Mouse (Mus musculus) embryo, embryonic 10 days (tissue): ENCODE measurements at regions not wholly inside any gene's neighbourhood (a gene's known extent, or its start where the extent isn't known, plus 50 kb on each side); places are given as distances from the start of the nearest gene placed in this dataset.

ENCODE experiments used
- DNase-seq: peaks from one replicate; pipeline ENCODE4 v3.0.0-alpha.2; 2015; ENCODE audit warnings: low spot score

DNA sequence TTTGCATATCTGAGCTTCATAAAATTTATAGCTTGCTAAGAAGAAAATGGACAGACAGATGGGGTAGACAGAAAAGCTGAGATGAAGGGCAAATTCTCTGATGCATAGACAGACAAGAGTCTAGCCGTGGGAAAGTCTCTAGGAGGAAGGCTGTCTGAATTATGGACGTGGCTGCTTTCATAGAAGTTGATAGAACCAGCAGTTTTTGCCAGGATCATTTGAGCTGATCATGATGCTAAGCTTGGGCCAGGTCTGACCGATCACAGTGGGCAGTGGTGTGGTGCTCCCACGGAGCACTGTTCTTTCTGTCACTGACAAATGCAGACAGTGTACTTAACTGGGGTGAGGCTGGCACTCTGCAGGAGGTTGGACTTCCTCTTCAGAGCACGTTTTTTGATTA is 405.0 kb upstream of the Ubash3b start:
- no peak for DNase-seq

DNA sequence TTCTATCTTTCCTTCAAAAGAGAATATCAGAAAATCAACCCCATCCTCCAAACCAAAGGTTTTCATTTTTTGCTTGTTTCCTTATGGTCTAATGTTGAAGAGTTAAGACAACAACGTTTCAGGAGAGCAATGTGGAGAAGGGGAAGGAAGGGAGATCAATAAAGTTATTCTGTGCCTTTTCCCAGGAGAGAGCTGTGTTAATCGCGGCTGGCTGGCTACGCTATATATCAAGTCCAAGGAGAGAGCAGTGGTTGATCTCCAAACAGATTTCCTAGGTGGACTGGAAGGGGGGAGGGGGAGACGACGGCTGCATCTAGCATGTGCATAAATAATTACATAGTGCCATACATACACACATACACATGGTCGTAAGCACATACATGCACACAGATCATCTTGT is 404.3 kb upstream of the Ubash3b start:
- DNase-seq = no peak

DNA sequence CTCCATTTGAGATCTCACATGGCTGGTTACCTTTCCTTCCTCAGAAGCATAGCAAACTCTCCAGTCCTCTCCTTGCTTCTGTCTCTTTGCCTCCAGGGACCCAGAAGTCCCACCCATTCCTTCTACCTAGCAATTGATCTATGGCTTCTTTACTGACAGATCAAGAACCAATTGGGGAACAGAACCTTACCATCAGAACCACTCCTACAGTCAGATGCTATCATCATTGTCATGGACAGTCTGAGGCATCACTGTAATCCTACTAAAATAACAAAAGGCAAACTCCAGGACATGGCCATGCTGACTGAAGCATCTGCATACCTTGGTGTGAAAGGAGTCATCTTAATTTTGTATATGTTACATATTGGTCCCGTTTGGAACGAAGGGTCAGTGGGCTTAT is 401.9 kb upstream of the Ubash3b start:
- no peak for DNase-seq

DNA sequence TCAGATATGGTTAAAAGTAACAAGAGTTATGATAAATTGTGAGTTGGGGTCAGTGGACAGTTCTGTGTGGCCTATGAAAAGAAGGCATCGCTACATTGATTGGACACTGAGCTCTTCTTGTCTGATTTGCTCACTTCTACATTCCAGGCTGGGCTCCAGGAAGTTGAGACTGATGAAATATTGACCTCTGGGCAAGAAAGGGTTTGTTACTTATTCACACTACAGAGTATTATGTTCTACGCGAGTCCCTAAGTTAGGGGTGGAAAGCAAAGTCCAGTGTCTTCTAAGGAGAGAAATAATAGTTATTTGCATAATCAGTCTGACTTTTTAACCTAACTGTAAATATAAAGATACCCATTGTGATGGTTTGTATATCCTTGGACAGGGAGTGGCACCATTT is 397.0 kb upstream of the Ubash3b start:
- DNase-seq = no peak

DNA sequence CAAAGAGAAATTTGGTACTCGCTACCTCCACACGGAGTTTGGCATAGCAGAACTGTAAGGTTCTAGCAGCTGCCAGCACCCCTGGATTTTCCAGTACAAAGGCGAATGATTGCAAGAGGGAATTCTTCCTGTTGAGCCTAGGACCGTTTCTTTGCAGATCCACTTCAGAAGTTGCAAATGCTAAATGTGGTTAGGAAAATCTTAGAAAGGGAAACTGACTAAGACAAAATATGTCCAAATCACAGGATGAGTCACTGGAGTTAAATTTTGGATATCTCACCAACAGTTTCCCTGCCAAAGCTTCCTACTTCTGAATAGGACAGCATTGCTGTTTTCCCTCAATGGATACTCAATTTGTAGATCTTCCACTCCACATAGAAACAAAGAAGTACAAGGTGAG is 395.4 kb upstream of the Ubash3b start:
- DNase-seq = no peak

DNA sequence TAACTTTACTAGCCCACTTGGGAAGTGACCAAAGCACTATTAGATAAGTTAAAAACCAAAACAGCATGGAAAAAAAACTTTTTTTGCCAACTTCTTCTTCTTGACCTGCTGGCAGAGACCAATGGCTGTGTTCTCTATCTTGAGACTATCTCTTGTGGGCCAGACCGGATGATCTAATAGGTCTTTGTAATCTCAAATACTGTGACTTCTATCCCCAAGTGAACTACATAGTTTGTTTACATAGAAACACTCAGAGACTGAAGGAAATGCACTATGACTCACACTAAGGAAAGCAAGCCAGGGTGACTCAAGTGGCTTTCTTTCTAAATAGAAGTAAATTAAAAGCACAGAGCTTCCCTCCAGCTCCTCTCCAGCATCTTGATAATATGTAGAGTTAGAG is 384.3 kb upstream of the Ubash3b start:
- DNase-seq = no peak

DNA sequence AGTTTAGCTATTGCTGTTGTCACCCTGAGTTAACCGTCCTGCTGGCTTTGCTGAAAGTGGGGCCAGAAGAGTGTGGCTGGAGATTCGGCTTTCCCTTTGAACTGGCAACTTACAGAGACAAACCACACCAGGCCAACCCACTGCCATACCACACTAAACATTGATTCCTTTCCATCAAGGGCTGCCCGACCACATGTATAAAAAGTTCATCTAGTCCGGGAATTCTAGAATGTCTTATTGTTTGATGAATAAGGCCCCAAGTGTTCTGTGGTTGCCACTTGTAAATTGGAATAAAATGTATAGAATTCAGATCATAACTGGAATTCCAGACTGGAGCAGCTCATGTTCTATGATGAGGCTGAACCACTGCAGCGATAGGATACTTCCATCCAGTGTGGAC is 381.0 kb upstream of the Ubash3b start:
- DNase-seq = no peak

DNA sequence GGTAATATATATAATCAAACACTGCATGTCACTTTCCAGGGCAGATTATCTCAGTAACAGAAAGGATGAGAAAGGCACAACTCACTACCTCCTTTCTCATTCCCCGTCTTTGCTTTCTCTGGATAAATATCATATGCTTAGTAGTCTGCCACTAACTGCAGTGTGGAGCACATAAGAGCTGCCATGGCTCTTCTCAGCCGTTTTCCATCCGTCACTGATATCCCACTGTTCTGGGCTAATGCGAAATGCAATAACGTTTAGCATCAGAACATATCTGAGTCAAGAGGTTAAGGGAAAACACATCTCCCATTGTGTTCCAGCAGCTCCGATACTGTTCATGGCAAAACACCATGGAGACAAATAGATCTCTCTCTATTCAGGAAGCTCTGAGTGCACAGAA is 379.8 kb upstream of the Ubash3b start:
- DNase-seq = no peak

DNA sequence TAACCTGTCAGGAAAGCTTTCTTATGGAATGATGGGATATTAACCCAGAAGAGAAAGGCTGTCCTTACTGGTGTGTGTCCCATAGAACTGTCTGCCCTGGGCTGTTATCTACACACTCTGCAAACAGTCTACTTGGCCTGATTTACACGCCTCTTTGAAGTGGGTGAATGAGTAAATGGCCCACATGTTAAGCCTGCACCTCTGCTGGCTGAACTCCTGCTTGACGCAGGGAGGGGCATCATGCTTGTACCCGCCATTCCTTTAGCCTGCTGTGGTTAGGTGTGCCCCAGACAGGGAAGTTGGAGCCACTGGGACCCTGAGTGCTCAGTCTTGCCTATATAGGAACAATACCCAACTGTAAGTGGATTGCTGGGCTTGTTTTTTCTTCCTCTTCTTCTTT is 371.3 kb upstream of the Ubash3b start:
- no peak for DNase-seq

DNA sequence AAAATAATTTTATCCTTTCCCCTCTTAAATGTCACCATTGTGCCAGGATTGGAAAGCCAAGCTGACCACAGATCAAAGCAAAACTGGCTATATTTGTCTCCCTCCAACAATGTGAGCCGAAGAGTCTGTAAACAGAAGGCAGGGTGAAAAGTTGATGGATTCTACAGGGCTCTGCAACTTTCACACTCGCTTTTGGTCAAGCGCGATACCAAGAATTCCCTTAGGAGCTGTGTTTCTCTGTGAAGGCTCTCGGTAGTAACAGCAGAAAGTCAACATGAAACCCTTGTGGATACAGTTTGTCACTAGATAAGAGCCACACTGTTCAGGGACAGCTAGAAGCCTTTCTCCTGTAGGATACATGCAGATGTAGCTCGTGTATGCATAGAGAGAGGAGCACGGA is 370.8 kb upstream of the Ubash3b start:
- DNase-seq = no peak

DNA sequence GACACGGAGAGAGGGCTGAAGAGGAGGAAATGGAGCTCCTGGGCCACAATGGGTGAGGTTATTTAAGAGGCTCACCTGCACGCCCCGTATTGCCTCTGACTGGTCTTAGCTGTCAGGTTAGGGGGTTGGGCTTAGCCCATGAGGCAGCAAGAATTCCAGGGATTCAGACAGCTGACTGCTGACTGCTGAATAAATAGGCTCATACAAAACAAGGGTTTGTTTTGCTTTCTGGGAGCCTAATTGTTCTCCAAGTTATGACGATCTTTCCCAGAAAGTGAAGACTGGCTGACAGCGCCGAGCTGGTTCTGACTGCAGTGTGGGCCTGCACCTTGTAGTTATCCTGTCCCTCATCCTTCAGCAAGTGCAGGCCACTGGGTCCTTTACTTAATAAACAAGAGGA is 370.1 kb upstream of the Ubash3b start:
- DNase-seq = no peak

DNA sequence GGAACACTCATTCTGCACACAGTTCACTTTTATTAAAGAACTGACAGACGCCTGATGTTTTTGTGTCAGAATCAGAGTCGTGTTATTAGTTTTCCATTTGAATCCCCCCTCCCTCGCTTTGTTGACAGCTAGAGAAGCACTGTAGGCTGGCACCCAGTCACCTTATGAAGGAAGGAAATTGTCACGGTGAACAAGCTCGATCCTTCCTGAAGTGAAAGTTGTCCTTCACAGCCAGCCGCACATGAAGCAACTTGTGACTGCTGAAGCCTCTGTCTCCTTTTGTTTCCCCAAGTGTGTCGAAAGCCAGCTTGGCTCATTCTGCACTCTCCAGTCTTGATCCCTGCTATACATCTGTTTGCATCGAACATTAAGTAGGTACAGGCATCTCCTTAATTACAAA is 364.6 kb upstream of the Ubash3b start:
- DNase-seq = no peak

DNA sequence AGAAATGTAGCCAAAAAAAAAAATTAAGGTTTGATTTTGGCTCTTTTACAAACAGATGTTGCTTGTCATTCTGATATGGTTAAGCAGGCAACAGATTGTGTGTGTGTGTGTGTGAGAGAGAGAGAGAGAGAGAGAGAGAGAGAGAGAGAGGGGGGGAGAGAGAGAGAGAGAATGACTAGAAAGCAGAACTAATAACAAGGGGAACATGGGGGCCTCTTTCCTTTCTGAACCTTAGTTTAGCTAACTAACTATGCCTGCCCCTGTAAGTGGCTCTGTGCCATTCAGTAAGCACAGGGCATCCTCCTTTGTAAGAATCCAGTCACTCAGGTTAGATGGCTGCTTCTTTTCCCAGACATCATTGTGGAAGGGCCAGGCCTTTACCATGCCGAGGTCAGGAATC is 364.0 kb upstream of the Ubash3b start:
- DNase-seq = no peak

DNA sequence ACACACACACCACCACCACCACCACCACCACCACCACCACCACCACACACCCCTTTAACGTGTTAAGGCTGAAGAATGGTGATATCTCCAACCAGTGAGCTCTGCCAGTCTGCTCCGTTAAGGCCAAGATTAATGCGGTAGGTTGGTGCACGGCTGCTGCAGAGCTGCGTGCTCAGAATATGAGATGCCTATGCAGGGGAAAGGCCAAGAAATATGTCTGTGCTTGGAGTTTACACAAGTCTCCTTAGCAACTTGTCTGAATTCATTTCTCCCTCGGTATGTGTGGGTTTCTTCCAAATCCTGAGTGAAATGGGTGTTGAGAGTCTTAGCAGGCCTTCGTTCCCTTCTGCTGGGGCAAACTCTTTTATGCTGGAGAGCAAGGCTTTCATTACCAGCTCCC is 363.1 kb upstream of the Ubash3b start:
- DNase-seq = no peak

DNA sequence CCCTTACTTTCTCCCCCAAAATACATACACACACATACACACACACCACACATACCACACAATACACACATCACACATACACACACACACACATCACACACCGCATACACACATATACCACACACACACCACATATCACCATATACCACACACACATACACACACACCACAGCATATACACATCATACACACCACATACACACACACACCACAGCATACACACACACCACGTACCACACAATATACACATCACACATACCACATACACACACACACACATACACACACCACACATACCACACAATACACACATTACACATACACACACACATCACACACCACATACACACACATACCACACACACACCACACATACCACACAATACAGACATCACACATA is 362.5 kb upstream of the Ubash3b start:
- no peak for DNase-seq

DNA sequence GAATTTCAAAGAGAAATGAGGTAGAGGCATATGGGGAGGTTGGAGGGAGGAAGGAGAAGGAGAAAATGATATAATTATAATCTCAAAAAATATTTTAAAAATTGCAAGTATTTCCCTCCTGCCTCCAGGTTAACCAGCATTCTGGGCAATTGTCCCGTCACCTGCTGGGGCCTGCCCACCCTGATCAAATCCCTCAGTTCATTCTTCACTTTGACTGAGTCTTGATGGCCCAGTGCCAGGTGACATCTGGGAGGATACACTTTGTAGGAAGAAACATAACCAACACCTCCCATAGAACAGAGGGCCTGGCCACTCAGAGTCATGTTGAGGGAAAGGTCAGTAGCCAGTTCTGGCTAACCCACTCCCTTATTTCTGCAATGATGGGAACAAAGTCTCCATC is 360.8 kb upstream of the Ubash3b start:
- no peak for DNase-seq

DNA sequence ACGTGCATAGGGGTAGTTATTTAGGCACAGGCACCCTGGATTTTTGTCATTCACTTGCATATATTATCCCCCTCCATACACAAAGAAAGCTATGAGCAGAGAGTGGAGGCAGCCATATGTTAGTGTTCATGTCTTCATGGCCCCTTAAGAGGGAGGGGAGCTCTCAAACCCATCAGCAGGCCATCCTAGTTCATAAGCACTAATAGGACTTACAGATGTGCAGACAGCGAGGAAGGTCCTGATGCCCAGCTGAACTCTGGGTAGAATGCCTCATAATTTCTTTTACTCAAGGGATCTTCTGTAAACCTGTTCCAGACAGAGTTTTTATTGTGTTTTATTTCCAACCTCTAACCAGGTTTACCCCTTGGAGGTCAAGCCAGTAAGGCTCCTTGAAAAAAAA is 356.3 kb upstream of the Ubash3b start:
- DNase-seq = no peak

DNA sequence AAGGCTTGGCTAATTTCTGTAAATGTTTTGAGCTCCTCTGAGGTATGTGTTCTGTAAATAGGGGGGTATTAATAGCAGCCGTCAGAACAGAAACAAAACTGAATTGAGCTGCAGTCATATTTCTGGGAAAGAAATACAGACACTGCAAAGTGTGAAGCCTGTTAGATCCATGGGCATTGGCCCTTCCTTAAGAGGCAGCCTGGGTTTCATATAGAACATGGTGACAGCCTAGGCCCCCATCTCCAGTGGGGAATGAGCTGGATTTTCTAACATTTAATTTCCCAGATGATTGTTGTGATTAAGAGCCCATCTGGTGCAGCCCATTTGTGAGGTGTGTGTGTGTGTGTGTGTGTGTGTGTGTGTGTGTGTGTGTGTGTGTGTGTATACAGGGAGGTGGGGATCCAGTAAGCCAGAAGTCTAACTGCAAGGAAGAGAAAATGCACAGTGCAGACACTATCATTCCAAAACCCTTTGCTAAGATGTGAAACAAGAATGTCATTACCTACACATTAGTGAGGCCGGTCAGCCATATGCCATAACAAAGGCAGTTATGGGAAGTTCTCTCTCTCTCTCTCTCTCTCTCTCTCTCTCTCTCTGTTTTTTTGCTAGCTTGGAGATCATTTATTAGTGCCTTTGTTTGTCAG is 355.7 kb upstream of the Ubash3b start:
- DNase-seq = no peak

DNA sequence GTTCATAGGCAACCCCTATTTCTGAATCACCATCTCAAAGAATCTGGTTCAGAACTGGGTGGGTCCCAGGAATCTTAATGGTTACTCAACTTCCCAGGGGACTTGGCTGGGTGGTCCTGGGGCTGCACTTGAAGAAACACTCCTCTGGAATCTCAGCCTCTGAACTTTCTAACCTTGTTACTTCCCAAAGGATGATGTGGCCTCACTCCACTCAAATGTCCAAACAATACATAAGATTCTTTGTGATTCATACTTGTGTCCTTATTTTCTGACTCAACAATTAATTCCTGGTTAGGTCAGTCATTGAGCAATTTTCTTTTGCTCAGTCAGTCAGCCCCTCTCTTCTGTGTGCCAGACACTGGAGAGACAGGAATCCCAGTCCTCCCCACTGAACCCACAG is 353.7 kb upstream of the Ubash3b start:
- DNase-seq = no peak

DNA sequence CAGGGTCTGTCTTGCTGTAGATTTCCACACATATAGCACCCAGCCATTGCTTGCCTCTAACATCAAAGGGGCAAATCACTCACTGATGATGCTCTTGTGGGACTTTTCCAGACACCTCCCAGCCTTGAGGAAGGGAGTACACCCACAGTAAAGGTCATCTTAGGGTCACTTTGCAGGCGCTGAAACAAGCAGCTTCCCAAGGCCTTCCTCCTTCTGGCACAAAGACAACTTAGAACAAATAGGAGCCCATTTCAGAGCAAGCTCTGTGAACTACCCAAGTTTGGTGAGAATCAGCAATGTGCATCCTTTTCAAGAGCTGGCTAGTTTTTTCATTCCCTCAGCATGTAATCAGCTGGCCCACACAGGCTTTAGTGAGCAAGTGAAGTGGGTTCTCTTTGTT is 352.2 kb upstream of the Ubash3b start:
- no peak for DNase-seq

DNA sequence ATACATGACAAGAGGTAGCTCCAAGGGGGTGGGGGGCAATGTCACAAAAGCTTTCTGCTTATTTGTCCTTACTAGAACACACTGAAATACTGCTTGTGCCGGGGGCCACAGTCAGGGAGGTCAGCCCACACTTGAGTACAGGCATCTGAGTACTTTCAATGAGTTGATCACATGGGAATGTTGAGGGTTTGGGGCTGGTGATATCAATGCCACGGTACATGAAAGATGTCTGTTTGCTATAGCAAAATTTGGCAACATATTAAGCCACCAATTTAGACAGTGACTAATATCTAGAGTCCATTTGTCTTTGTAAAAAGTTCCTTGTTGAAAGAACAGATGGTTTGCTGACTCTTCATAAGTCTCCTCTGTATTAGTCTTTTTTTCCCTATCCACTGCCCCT is 348.1 kb upstream of the Ubash3b start:
- no peak for DNase-seq

DNA sequence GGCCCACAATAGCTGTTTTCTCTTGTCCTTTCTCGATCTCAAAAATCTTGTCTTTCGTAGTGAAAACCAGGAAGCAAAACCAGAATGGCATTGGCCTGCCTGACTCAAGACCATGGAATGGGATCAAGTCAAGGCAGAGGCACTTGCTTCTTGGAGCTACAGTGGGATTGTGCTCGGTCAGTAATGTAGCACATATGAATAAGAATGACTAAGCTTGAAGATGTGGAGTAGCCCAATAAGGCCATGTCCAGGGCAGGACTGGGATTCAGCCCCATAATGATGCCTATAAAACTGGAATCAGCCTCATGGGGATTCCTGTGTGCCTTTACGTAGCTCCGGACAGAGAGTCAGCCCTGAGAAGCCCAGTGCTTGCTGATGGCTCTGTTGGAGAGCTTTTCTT is 347.2 kb upstream of the Ubash3b start:
- DNase-seq = no peak

DNA sequence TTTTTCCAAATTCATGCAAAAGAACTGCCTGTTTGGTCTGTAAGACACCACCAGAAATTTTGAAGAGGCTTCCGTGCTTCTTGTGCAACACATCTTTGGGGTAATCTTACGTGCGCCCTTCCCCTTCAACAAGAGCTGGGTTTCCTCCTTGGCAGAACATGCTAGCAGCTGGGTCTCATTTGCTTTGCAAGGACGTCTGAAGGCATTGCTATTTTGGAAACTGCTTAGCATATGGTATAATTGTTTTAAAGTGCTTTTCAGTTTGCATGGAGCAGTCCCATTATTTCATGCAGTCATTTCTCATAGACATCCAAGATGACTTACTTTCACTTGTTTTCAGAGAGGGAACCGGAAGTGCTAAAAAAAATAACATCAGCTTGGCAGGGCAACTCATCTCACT is 336.8 kb upstream of the Ubash3b start:
- no peak for DNase-seq

DNA sequence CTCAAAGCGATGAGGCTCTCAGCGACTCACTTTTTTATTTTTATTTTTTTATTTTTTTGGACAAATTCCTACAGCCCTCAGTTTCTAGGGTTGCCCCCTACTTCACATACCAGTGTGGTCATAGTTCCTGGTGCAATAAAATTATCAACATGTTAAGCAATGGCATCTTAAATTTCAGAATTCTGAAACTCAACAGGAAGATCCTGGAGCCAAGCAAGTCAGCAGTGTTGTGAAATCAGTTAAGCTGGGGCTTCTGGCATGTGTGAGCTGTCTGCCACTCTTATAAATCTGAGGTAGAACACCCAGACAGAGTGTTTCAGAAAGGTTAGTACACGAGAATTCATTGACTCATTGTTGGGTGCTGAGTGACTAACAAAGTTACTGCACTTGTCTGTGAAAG is 328.6 kb upstream of the Ubash3b start:
- no peak for DNase-seq

DNA sequence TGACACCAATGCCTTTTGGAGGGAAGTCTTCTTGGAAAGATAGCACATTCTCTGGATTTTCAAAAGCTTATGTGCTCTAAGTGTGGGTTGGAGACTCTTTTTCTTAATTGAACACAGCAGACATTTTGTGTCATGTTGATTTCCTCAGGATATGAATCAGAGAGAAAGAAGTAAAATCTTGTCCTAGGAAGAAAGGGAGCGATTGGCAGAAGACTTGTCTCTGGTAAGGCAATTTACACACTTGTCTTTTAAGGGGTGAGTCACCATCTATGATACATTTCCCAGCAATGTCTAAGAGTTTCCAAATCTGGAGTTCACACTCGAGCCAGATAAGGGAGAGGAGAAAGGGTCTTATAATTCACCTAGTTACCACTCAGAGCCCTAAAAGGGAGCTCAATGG is 326.5 kb upstream of the Ubash3b start:
- DNase-seq = no peak
